Mouse (Mus musculus) embryonic stem cell, embryonic (primary cell): ENCODE data around the gene Rcc1.
"Not testable (repeated sequence)": the region's sequence is repeated elsewhere in the genome, so short reads cannot be mapped to it uniquely, and the experiment has no call there.

Source experiments
- CTCF ChIA-PET, 4 experiments: fragments of 300-600 bp in 2 of 4; fragments of 350-600 bp in 2 of 4; sonication (Branson Sonifier 250); formaldehyde crosslinking; loops; one replicate each; lab custom pipeline; 2022; ENCODE audit warnings: inconsistent platforms in 2 of 4; lab: Charles Lee
- POLR2A ChIA-PET, 4 experiments: fragments of 300-600 bp in 2 of 4; fragments of 350-600 bp in 2 of 4; sonication (Branson Sonifier 250); formaldehyde crosslinking; loops; one replicate each; lab custom pipeline; 2022; ENCODE audit warnings: antibody characterized with exemption in 4 of 4, inconsistent platforms in 1 of 4; lab: Charles Lee

The Rcc1 gene

DNA sequence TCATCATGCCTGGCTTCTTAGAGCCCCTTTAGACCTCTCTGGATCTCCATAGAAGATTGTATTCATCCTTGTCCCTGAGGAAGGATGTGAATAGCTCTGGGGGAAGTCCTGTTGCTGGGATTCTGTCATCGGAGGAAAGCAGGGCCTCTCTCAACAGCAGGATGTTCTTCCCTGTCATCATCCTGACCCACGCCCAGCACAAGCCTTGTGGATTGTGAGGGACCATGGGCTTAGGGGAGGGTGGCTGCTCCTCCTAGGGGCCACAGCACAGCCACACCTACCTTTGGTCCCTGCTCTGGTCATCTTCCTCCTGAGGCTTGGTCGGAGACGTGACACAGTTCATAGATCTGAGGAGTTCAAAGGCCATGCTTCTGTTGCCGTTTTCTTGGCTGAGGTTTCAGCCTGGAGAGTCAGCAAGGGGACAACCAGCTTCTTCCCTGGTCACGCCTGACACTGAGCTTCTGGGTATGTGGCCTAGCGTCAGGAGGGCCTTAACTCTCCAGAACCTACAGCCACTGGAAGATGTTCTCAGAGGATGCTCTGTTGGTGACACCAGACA, 59.6 kb downstream of the Rcc1 start:
- CTCF ChIA-PET: interaction anchor here (0.6 to 4.0 kb wide), 9 partner anchors 8 to 316 kb away, joined by 3 to 21 read pairs (median 4); partner anchors contain the start of gene Rab42 (in 3 of the 4)
- POLR2A ChIA-PET: interaction anchor here in 3 of 4 experiments (0.6 to 30.6 kb wide), 23 partner anchors 9 to 367 kb away, joined by 3 to 593 read pairs (median 9); partner anchors contain the start of genes Rab42 (in 2 of the 3) and Taf12 (in 2 of the 3)

DNA sequence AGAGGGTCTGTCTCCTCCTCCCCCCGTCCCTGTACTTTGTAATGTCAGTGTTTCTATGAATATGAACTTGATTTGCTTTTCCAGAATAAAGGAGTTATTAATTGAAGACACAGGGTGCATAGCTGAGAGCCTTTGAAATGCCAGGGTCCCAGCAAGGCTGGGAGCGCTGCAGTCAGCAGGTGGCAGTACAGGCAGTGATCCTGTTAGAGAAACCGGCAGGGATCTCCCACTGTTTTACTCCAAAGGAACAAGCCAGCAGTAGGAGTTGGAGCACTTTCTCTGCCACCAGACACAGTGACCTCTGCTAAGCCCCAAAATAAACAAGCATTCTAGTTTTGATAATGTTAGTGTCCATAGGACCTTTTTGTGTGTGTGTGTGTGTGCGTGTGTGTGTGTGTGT, 60.4 kb downstream of the Rcc1 start:
- POLR2A ChIA-PET: interaction anchor here (0.7 to 30.6 kb wide), 31 partner anchors 9 to 221 kb away, joined by 3 to 593 read pairs (median 17); partner anchors contain the start of genes Taf12 (in 3 of the 4), Rab42 (in 2 of the 4), Rcc1 (in 1 of the 4) and Trnau1ap (in 1 of the 4)
- CTCF ChIA-PET: interaction anchor here (0.5 to 4.0 kb wide), 19 partner anchors 8 to 449 kb away, joined by 3 to 21 read pairs (median 4); partner anchors contain the start of genes Rab42 (in 3 of the 4), Taf12 (in 1 of the 4) and Trnau1ap (in 1 of the 4)

DNA sequence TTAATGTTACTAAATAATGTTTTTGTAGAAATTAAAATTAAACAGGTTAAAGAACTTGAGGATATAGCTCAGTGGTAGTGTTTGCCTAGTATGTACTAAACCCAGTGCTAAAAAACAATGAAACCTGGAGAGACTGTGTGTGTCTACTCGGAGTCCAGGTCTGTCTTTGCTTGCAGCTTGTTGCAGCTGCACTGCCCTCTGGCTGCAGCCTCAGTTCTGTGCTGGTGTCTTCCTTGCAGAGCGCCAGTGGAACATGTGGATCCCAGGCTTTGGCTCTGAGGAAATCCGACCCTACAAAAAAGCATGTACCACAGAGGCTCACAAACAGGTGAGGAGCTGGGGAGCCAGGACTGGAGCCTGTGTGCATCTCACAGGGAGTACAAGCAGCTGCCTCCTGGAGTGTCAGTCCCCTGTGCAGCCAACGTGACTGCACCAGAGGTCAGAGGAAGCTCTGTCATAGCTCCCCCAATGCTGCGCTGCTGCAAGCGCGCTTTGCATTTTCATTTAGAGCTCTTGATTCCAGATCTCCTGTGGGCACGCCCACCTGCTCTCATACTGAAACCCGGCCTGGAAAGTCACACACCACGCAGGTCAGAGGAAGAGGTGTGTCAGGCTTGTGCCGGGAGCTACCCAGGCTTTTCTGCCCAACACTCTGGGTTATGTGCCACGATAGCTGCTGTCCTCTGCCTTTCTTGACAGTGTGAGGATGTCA, 61.6 kb downstream of the Rcc1 start:
- CTCF ChIA-PET: interaction anchor here (0.5 to 4.0 kb wide), 45 partner anchors 8 to 1618 kb away, joined by 3 to 21 read pairs (median 4); partner anchors contain the start of genes Rab42 (in 3 of the 4), Taf12 (in 3 of the 4), Trnau1ap (in 1 of the 4) and Ythdf2 (in 1 of the 4)
- POLR2A ChIA-PET: interaction anchor here (0.5 to 30.6 kb wide), 93 partner anchors 9 to 1966 kb away, joined by 3 to 593 read pairs (median 5); partner anchors contain the start of genes Taf12 (in 3 of the 4), Rab42 (in 2 of the 4), Rcc1 (in 2 of the 4) and Trnau1ap (in 2 of the 4)

DNA sequence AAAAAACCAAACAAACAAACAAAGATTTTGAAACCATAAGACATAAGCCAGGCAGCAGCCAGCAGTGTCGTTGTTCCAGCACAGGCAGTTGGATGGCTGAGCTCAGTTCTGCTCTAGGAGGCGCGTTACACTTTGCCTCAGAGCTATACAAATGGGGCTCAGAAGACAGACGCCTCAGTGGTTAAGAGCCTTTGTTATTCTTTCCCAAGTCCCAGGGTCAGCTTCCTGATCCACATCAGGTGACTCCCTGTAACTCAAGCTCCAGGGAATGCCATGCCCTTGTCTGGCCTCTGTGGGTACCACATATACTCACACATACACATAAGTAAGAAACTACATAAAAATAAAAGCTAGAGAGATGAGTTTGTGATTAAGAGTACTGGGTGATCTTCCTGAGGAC, 62.3 kb downstream of the Rcc1 start:
- ChIA-PET CTCF (interaction anchor here (0.5 to 4.0 kb wide), 33 partner anchors 8 to 1907 kb away, joined by 3 to 21 read pairs (median 4); partner anchors contain the start of genes Rab42 (in 2 of the 4), Taf12 (in 2 of the 4) and Ythdf2 (in 1 of the 4)), POLR2A (interaction anchor here (0.6 to 30.6 kb wide), 75 partner anchors 8 to 1967 kb away, joined by 3 to 593 read pairs (median 6); partner anchors contain the start of genes Taf12 (in 3 of the 4), Rab42 (in 2 of the 4), Rcc1 (in 2 of the 4) and Trnau1ap (in 2 of the 4))

DNA sequence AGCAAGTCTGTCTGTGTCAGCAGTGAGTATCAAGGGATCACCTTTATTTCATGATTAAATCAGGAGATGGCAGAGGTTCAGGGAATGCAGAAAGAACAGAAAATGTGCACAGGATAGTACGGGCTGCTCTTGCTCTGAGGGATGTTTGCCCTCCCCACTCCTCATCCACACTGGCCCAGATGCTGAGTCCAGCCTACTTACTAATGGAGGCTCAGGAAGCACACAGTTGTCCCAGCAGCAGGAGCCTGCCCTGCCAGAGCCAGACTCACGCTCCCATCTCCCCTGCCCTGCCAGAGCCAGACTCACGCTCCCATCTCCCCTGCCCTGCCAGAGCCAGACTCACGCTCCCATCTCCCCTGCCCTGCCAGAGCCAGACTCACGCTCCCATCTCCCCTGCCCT, 64.6 kb downstream of the Rcc1 start:
- CTCF ChIA-PET: not testable (repeated sequence)
- POLR2A ChIA-PET: interaction anchor here in 2 of 4 experiments (0.6 to 30.6 kb wide), 6 partner anchors 4 to 107 kb away, joined by 3 to 593 read pairs (median 174); partner anchors contain the start of genes Rab42 (in 1 of the 2) and Taf12 (in 1 of the 2)
